Mouse (Mus musculus) G1E (cell line): Measurements from ENCODE around the gene Lrrc36.

ENCODE experiments used
- CTCF ChIP-seq: IDR thresholded peaks from 2 replicates; pipeline ENCODE4 v1.5.1; 2012; ENCODE audit warnings: low read depth, low read length, inconsistent platforms, mixed read lengths
- GATA1 ChIP-seq: IDR thresholded peaks from 2 replicates; pipeline ENCODE4 v1.6.1; 2012; ENCODE audit warnings: borderline replicate concordance, low read length, inconsistent platforms, mixed read lengths
- GATA2 ChIP-seq: IDR thresholded peaks from 2 replicates; pipeline ENCODE4 v1.6.1; 2012; ENCODE audit warnings: low read depth, low read length, inconsistent platforms, borderline replicate concordance
- POLR2AphosphoS5 ChIP-seq: IDR thresholded peaks from 2 replicates; pipeline ENCODE4 v1.6.1; 2012; ENCODE audit warnings: low read depth, low read length, inconsistent platforms; ENCODE audit not compliant: insufficient replicate concordance
- TAL1 ChIP-seq: conservative IDR thresholded peaks from 2 replicates; pipeline ENCODE4 v1.6.1; 2012; ENCODE audit warnings: low read depth, low read length, inconsistent platforms, mixed read lengths

GRCm38 (mm10) chr8:105374513-105374966 lies 38.8 kb upstream of the Lrrc36 start:
- TF ChIP-seq TAL1 = no peak
- no peak for TF ChIP-seq CTCF
- no peak for TF ChIP-seq GATA2
- TF ChIP-seq GATA1 = no peak
- TF ChIP-seq POLR2AphosphoS5 = no peak
